Mouse (Mus musculus) kidney, postnatal 36 days (tissue): Measurements from ENCODE around the gene Actrt2.

Source experiments
- DNase-seq, 2 experiments: peaks; one replicate each; pipeline ENCODE4 v3.0.0; 2021 to 2022; ENCODE audit warnings: mixed read lengths in 2 of 2

Actrt2 gene

DNA sequence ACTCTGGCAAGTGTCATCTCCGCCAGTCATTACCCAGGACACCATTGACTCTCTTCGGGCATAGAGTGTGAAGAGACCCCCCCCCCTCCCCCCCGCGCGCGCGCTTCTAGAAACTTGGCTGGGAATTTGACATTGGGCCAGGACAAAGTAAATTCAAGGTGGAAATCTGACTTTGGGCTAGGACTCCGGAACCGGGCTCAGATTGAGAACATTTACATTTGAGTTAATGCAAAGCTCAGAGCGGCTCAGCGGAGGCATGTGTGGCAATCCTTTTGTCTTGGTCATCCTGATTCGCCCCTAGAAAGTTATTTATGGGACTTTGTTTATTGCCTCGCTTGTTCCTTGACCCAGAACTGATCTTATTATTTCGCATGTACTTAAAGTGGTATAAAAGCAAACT is 14.6 kb upstream of the Actrt2 start:
- DNase-seq: no peak

DNA sequence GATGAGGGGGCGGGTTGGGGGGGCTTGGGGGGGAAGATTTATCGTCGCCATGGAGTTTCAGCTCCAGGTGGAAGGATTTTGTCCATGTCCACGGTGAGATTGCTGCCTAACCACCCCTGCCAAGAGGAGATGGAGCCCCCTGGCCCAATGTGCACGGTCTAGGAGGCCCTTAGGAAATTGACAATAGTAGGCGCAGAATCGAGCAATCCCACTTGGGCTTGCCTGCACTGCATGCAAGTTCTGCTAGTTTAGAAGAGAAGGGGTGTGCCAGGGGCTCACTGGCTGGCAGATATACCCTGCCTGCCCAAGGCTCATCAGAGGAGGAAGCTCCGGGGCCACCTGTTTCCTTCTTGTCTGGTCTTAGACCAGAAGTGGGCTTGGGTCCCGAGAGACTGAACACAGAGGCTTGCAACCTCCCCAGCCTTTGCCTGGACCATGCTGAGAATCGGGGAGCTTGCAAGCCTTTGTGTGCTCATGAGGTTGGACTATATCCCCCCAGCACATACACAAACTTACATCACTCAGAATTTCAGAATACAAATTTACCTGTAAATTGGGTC is 7.9 kb upstream of the Actrt2 start:
- no peak for DNase-seq

GRCm38 (mm10) chr4:154674966-154675365 is 7.3 kb upstream of the Actrt2 start:
- no peak for DNase-seq

DNA sequence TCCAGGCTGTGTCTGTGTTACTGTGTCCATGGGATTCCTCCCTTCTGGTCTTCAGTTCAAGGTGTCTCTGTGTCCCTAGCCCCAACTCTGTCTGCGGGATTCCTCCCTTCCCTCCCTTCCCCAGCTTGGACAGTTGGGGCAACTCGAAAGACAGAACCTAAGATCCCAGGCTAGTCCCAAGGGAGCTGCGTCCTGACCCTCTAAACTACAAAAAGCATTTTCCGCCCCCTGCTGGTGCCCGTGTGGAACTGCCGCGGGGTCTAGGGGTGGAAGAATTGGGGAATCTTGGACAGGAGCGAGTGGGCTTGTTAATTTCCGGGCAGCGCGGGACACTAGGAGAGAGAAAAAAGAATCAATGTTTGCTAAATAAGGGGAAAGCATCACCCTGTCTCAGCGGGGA is 6.9 kb upstream of the Actrt2 start:
- peak; percentile 35 to 78 for DNase-seq

DNA sequence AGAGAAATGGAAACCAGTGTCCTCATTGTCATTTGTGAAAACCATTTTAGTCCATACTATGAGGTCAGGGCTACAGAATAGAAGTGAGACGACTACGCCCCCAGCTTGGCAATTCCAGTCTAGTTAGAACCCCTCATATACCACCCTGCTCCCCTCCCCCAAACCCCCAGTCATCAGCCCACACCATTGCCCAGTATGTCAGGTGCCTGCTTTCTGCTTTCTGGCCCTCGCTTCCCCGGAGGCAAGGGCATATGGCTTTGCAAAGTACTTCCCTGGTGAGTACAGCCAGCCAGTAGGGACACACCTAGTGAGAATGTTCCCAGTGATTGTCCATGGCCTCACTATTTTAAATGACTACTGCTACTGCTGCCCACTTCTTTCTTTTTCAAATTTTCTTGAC is 6.3 kb upstream of the Actrt2 start:
- DNase-seq: peak in 1 of 2 experiments; percentile 37

DNA sequence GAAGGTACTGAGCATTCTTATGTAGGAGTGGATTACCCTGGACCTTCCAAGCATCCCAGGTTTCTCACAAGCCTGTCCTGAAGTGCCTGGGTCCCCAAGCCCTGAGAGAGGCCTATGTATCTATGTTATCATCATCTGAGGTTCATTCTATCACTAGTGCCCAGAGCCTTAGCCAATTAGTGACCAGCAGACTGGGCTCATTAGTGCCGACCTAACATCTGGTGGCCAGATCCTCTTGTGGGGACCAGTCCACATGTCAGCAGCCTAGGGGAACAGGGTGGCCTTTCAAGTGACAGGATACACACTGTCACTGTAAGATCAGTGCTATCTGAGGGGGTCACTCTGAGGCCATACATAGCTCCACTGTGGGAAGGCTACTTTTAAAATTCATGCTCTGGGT is 4.4 kb upstream of the Actrt2 start:
- no peak for DNase-seq

GRCm38 (mm10) chr4:154671232-154671912 is 3.7 kb upstream of the Actrt2 start:
- peak; percentile 76 to 78 for DNase-seq

DNA sequence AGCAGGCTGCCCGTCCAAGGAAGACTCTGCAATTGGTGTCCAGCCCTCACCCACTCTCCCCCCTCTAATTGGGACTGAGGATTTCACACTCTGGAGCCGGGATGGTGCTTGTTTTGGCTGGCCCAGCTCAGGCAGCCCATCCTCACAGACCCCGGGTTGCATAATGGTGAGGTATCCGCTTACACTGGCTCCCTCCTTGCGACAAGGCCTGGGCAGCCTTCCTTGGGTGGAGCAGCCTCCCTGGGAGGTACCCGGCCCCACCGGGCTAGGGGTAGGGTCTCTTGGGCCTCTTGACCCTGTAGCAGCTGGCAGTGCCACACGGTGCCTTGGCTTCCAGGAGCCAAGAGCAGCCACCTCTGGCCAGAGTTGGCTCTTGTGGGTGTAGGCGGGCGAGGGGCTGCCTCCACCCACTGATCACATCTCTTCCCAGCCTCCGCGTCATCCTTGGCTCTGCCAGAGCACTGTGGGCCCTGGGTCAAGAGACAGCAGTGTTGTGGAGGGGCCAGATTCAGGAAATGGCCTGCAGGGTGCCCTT is 4.9 kb downstream of the Actrt2 start:
- no peak for DNase-seq

DNA sequence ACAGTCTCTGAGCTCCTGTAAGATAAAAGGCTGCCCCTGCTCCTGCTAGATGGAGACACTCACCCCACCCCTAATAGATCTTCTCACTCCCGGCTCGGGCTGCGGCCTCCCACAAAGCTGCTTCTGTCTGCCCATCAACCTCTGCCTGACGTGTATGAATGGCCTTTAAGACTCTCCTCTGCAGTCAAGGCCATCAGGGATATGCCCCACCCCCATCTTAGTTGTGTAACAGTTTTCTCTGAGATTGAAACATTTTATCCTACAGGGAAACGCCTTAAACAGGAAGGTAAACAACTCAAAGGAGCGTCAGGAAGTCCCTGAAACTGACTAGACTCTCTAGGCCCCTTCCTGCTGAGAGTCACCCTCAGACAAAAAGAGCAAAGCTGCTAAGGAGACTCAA is 6.4 kb downstream of the Actrt2 start:
- no peak for DNase-seq

DNA sequence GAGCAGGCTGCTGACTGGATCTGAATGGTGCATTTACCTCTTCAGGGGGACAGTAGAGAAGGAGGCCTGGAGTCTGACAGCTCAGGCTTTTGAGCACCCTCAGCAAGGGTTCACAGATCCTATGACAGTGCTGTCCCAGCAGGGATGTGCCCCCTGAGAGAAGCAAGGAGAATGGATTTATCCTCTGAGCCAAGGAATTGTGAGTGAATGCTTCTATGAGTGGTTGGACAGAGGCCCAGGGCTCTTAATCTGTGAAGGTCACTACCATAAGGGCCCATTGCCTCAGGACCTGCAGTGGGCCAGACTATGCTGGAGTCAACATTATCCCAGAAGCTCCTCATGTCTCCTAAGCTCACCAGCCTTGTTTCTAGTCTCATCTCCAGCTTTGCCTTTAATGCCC is 7.6 kb downstream of the Actrt2 start:
- no peak for DNase-seq

DNA sequence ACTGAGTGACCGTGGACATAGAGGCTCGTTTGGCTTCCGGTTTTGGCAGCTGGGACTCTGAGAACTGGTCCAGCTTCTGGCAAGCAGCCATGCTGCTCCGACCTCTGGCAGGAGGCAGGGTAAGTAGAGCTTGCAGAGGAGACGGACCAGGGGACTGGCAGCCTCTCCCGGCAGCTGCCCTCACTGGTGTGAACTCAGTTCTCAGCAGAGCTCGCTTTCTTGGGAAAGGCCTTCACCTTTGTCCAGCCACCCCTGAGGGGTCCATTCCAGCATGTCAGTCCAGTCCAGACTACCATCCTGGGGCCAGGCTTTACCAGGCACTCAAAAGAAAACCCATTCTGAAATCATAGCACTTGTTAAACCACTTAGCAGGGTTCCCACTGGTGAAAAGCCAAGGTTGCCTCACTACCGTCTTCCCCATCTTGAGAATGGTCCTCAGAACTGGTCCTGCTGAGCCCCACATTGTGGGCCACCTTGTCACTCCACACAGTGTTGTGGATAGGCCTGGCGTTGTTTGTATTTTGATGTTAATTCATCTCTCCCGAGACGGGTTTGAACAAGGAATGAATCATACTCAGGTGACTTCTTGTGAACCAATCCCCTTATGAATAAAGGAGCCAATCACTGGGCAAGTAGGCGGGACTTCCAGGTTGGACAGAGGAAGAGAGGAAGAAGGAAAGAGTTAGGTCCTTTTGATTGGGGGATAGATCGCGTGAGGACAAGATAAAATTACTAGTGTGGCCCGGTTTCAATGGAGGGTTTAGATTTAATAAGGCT is 12.3 kb downstream of the Actrt2 start:
- DNase-seq: peak in 1 of 2 experiments; percentile 61

- no peak for DNase-seq
Observed at GRCm38 (mm10) chr4:154652494-154652893, 15.2 kb downstream of the Actrt2 start.

- DNase-seq: peak in 1 of 2 experiments; percentile 42
Observed at GRCm38 (mm10) chr4:154649083-154649747, 18.5 kb downstream of the Actrt2 start.

GRCm38 (mm10) chr4:154642496-154642895 is 25.2 kb downstream of the Actrt2 start:
- peak; percentile 49 to 53 for DNase-seq

GRCm38 (mm10) chr4:154641296-154642110 is 26.2 kb downstream of the Actrt2 start:
- peak in 1 of 2 experiments; percentile 20 for DNase-seq

DNA sequence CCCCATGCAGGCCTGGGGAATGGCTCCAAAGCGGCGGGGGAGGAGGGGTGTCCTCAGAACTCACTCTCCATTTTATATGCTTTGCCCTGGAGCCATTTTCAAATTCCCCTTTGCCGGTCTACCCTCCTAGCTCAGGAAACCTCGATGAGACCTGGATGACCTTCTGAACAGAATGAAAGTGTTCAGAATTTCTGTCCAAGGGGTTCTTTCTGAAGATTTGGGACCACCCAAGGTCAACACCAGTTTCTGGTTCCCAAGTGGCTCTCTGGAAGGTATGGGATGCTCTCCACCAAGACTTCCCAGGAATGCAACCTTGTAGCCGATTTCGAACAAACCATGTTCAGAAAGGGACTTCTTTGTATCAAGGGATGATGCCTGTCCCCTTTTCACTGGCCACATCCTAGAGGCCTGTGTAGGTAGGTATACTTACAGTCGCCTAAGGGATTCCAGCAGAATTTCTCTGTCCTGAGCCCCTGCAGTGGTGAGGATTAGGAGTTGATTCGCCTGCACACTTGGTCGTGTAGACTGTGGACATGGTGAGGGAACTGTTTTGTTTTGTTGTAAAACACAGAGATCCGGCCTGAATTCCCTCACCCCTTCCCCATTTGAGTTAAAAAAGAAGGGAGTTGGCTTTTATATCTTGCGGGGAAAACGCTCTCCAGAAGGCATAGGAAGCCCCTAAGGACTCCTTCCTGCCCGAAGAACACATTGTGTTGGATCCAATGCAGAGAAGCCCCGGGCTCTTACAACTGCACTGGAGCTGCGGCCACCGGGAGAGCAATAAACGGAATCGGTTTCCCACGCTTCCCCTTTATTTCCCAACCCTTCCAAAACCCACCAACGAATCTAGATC is 27.0 kb downstream of the Actrt2 start:
- DNase-seq: no peak

GRCm38 (mm10) chr4:154639591-154640442 is 27.9 kb downstream of the Actrt2 start:
- DNase-seq: no peak

GRCm38 (mm10) chr4:154639126-154639525 is 28.5 kb downstream of the Actrt2 start:
- peak; percentile 63 to 71 for DNase-seq

- peak in 1 of 2 experiments; percentile 44 for DNase-seq
Observed at GRCm38 (mm10) chr4:154638320-154638886, 29.3 kb downstream of the Actrt2 start.
